Mouse (Mus musculus) testis, adult 2 months (tissue): ENCODE results near the gene Polr3g.

Experiments
- CTCF ChIP-seq: fragments of 200-500 bp; IDR thresholded peaks from 2 replicates; pipeline ENCODE4 v1.5.1; 2012; ENCODE audit warnings: low read depth, mild to moderate bottlenecking, inconsistent platforms, low read length, moderate library complexity; ENCODE audit not compliant: control insufficient read depth, insufficient read depth, insufficient replicate concordance
- POLR2A ChIP-seq: fragments of 200-500 bp; IDR thresholded peaks from 2 replicates; pipeline ENCODE4 v1.6.1; 2012; ENCODE audit warnings: low read depth, mild to moderate bottlenecking, inconsistent platforms, low read length, moderate library complexity; ENCODE audit not compliant: control insufficient read depth

GRCm38 (mm10) chr13:81656091-81656850, 54.5 kb downstream of the Polr3g start:
- no peak for TF ChIP-seq POLR2A
- TF ChIP-seq CTCF = no peak
